Mouse (Mus musculus): ENCODE measurements around the gene Gh.

- TF ChIP-seq EP300 (optimal IDR thresholded peaks at IDR 0.05) (no peak), CTCF (IDR thresholded peaks at IDR 0.05; ENCODE audit: low read depth) (no peak)
Measured at GRCm38 (mm10) chr11:106274374-106274773, 27.3 kb downstream of the Gh start.

Data from stomach, postnatal 0 days (tissue).